Mouse (Mus musculus): ENCODE results near the gene Cpn2.

The Cpn2 gene

GRCm38 (mm10) chr16:30280676-30281297 is 13.5 kb upstream of the Cpn2 start:
- no peak for DNase-seq (ENCODE audit: low spot score in 2 of 2)

- DNase-seq (ENCODE audit: low spot score in 2 of 2), result no peak
Measured at GRCm38 (mm10) chr16:30278406-30278805, 11.1 kb upstream of the Cpn2 start.

GRCm38 (mm10) chr16:30275558-30276340 is 8.4 kb upstream of the Cpn2 start:
- no peak for DNase-seq (ENCODE audit: low spot score in 2 of 2)

GRCm38 (mm10) chr16:30273065-30273464 is 5.8 kb upstream of the Cpn2 start:
- no peak for DNase-seq (ENCODE audit: low spot score in 2 of 2)

GRCm38 (mm10) chr16:30271941-30272595 is 4.8 kb upstream of the Cpn2 start:
- no peak for DNase-seq (ENCODE audit: low spot score in 2 of 2)

- no peak for DNase-seq (ENCODE audit: low spot score in 2 of 2)
Measured at GRCm38 (mm10) chr16:30271223-30271761, 4.0 kb upstream of the Cpn2 start.

GRCm38 (mm10) chr16:30266561-30266960 is 738 bp downstream of the Cpn2 start:
- no peak for DNase-seq (ENCODE audit: low spot score in 2 of 2)

GRCm38 (mm10) chr16:30265611-30266010 is 1.7 kb downstream of the Cpn2 start:
- no peak for DNase-seq (ENCODE audit: low spot score in 2 of 2)

GRCm38 (mm10) chr16:30263156-30263555 is 4.1 kb downstream of the Cpn2 start:
- no peak for DNase-seq (ENCODE audit: low spot score in 2 of 2)

GRCm38 (mm10) chr16:30262664-30263063 is 4.6 kb downstream of the Cpn2 start:
- DNase-seq (ENCODE audit: low spot score in 2 of 2), result peak in 1 of 2 experiments; percentile 69

- DNase-seq (ENCODE audit: low spot score in 2 of 2), result no peak
Measured at GRCm38 (mm10) chr16:30262157-30262556, 5.1 kb downstream of the Cpn2 start.

- DNase-seq (ENCODE audit: low spot score in 2 of 2), result no peak
Measured at GRCm38 (mm10) chr16:30261341-30261740, 6.0 kb downstream of the Cpn2 start.

GRCm38 (mm10) chr16:30260012-30260635 is 7.2 kb downstream of the Cpn2 start:
- no peak for DNase-seq (ENCODE audit: low spot score in 2 of 2)

- no peak for DNase-seq (ENCODE audit: low spot score in 2 of 2)
Measured at GRCm38 (mm10) chr16:30259444-30259843, 7.9 kb downstream of the Cpn2 start.

- no peak for DNase-seq (ENCODE audit: low spot score in 2 of 2)
Measured at GRCm38 (mm10) chr16:30258441-30258840, 8.9 kb downstream of the Cpn2 start.

GRCm38 (mm10) chr16:30257718-30258117 is 9.6 kb downstream of the Cpn2 start:
- no peak for DNase-seq (ENCODE audit: low spot score in 2 of 2)

GRCm38 (mm10) chr16:30255061-30255460 is 12.2 kb downstream of the Cpn2 start:
- DNase-seq (ENCODE audit: low spot score in 2 of 2), result no peak

- DNase-seq (ENCODE audit: low spot score in 2 of 2), result no peak
Measured at GRCm38 (mm10) chr16:30253900-30254299, 13.4 kb downstream of the Cpn2 start.

- DNase-seq (ENCODE audit: low spot score in 2 of 2), result no peak
Measured at GRCm38 (mm10) chr16:30253374-30253773, 13.9 kb downstream of the Cpn2 start.

- DNase-seq (ENCODE audit: low spot score in 2 of 2), result peak; percentile 45 to 84
Measured at GRCm38 (mm10) chr16:30252003-30252418, 15.3 kb downstream of the Cpn2 start.

GRCm38 (mm10) chr16:30244037-30244700 is 23.1 kb downstream of the Cpn2 start:
- no peak for DNase-seq (ENCODE audit: low spot score in 2 of 2)
